Mouse (Mus musculus): ENCODE results near the gene Kcnj15.

DNA sequence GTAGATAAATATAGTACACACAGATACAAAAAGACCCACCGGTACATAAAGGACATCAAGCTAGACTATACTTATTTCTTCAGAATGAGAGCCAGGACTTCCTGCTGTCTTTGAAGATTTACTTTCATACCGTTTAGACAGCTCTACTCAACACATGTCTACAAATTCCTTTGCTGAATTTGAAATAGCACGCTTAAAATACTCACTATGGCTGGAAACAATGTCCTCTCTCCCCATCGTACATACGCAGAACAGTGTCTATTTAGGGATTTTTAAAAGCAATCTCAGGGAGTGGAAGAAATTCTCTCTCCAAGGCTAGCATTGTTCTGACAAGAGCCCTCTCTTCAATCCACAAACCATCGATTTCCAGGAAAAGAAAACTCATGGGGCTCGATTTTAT is 32.1 kb upstream of the Kcnj15 start:
- TF ChIP-seq CTCF (IDR thresholded peaks at IDR 0.05; ENCODE audit: insufficient read depth, low read length) (no peak), POLR2A (IDR thresholded peaks at IDR 0.05; ENCODE audit: borderline replicate concordance, extremely low read depth, low read depth, low read length) (no peak)

All from lung, adult 2 months (tissue).